ENCODE assay signal across 8 mouse cellular contexts in genomic region chr7:30634621-30635020, GRCm38 (mm10). TPM values are rescaled to one million over a fixed set of nuclear protein-coding genes. Genes with fewer than 3 reads are reported as not detected.
DNase-seq lines count a peak whose midpoint lies in the region; ATAC-seq lines count a peak whose summit lies in the region.
"Had no signal": no experiment of that assay in that cellular context is flagged by ENCODE, and none has a peak within 500 bp of the region (broad histone marks: within the 10 kb centered on the region; RNA-seq: fewer than 3 reads in every experiment).

No protein-coding gene starts in this region.

- peaks cover 58% of the 10 kb centered on the region for H3K27me3 ChIP-seq in heart, embryonic 15.5 days
- 0 out of 2 replicates have a peak, but pooled peaks cover 2% of the 10 kb centered on the region for H3K27me3 ChIP-seq in splenic B cell, adult 2 months (ENCODE audit: control insufficient read depth, insufficient read depth, low read length, poor library complexity, severe bottlenecking)

- peak overlapping the region; percentile 52 for H3K4me2 ChIP-seq in heart, embryonic 15.5 days

- peak; percentile 32 for DNase-seq in urinary bladder, postnatal 25 days (ENCODE audit: low spot score)
- DNase-seq in urinary bladder, postnatal 10 days (ENCODE audit: low spot score), result no peak
- DNase-seq in c-Kit-positive CD71-positive TER-119-positive erythroid progenitor cells, embryonic 14.5 days (ENCODE audit: low spot score), result peak; percentile 36
- peak; percentile 56 to 57 for DNase-seq in kidney, postnatal 25 days
- DNase-seq in splenic B cell, adult 2 months (ENCODE audit: low read depth, low spot score), result peak; percentile 71

- H3K4me1 ChIP-seq in heart, embryonic 15.5 days (replicated peaks), result peaks cover 27% of the 10 kb centered on the region

- peak; percentile 60 for ATAC-seq in heart, embryonic 15.5 days (replicated peaks; ENCODE audit: insufficient number of reproducible peaks, insufficient read depth, low FRiP score, low read depth)
- peak; percentile 92 for ATAC-seq in megakaryocyte progenitor cell, adult 5-6 weeks (replicated peaks; ENCODE audit: poor library complexity)

- no peaks in the 10 kb centered on the region for H3K36me3 ChIP-seq in heart, embryonic 15.5 days
- no peaks in the 10 kb centered on the region for H3K36me3 ChIP-seq in splenic B cell, adult 2 months (ENCODE audit: control insufficient read depth, insufficient read depth, low read length, poor library complexity, severe bottlenecking)

- no peak overlapping the region for H3K27ac ChIP-seq in heart, embryonic 15.5 days

- no peak overlapping the region for H3K9ac ChIP-seq in heart, embryonic 15.5 days

- WGBS in heart, embryonic 15.5 days, result 1% methylated on average over 20 of the region's 20 CpGs

- H3K9me3 ChIP-seq in heart, embryonic 15.5 days (replicated peaks), result no peaks in the 10 kb centered on the region

- H3K4me3 ChIP-seq in heart, embryonic 15.5 days, result peak overlapping the region; percentile 25

RNA-seq across cellular contexts. Expression of gene Etv2, which starts 1.0 kb away (rescaled TPM):
- not detected in 2 replicates for polyA plus RNA-seq in heart, embryonic 15.5 days (2015; fragmentation: Nextera tagmentation; extraction: Ambion mirVana)
- not detected in 2 replicates for total RNA-seq in megakaryocyte progenitor cell, adult 5-6 weeks (2015)
- total RNA-seq in megakaryocyte progenitor cell, adult 5-6 weeks (2017), result not detected in 2 replicates
- polyA plus RNA-seq: large intestine, adult 2 months had no signal

RNA-seq across cellular contexts. Expression of gene Cox6b1, which starts 8.7 kb away (rescaled TPM):
- polyA plus RNA-seq in heart, embryonic 15.5 days (2015; fragmentation: Nextera tagmentation; extraction: Ambion mirVana), result 1,740 and 2,396 TPM in 2 replicates
- total RNA-seq in megakaryocyte progenitor cell, adult 5-6 weeks (2015), result 325 and 346 TPM in 2 replicates
- 428 and 592 TPM in 2 replicates for total RNA-seq in megakaryocyte progenitor cell, adult 5-6 weeks (2017)

RNA-seq across cellular contexts. Expression of gene Rbm42, which starts 15.5 kb away (rescaled TPM):
- 73.7 and 92.8 TPM in 2 replicates for polyA plus RNA-seq in heart, embryonic 15.5 days (2015; fragmentation: Nextera tagmentation; extraction: Ambion mirVana)
- 43.9 and 52.2 TPM in 2 replicates for total RNA-seq in megakaryocyte progenitor cell, adult 5-6 weeks (2015)
- total RNA-seq in megakaryocyte progenitor cell, adult 5-6 weeks (2017), result 36.7 and 39.9 TPM in 2 replicates

RNA-seq across cellular contexts. Expression of gene Upk1a, which starts 22.0 kb away (rescaled TPM):
- 0.43 and 1.4 TPM in 2 replicates for polyA plus RNA-seq in heart, embryonic 15.5 days (2015; fragmentation: Nextera tagmentation; extraction: Ambion mirVana)
- total RNA-seq in megakaryocyte progenitor cell, adult 5-6 weeks (2015), result 0.61 and 1.3 TPM in 2 replicates
- total RNA-seq in megakaryocyte progenitor cell, adult 5-6 weeks (2017), result 0.14 TPM in 1 of 2 replicates, not detected in the other

RNA-seq across cellular contexts. Expression of gene Haus5, which starts 30.2 kb away (rescaled TPM):
- 23.4 and 33.8 TPM in 2 replicates for polyA plus RNA-seq in heart, embryonic 15.5 days (2015; fragmentation: Nextera tagmentation; extraction: Ambion mirVana)
- 31.0 and 31.3 TPM in 2 replicates for total RNA-seq in megakaryocyte progenitor cell, adult 5-6 weeks (2015)
- total RNA-seq in megakaryocyte progenitor cell, adult 5-6 weeks (2017), result 21.5 and 28.7 TPM in 2 replicates
